Mouse (Mus musculus) stomach, postnatal 0 days (tissue): ENCODE data around the gene Ndufs5.

Experiments used
- CTCF ChIP-seq: IDR thresholded peaks from 2 replicates; pipeline ENCODE4 v1.5.1; 2016; ENCODE audit warnings: antibody characterized with exemption, low read depth, mild to moderate bottlenecking, moderate library complexity
- EP300 ChIP-seq: optimal IDR thresholded peaks from 2 replicates; pipeline ENCODE3; 2016; ENCODE audit warnings: antibody characterized with exemption

- TF ChIP-seq CTCF = no peak
- TF ChIP-seq EP300 = no peak
These were observed 14.3 kb upstream of the Ndufs5 start for GRCm38 (mm10) chr4:123732163-123732910.
